ENCODE assay signal across 12 mouse cellular contexts in the genomic region with DNA sequence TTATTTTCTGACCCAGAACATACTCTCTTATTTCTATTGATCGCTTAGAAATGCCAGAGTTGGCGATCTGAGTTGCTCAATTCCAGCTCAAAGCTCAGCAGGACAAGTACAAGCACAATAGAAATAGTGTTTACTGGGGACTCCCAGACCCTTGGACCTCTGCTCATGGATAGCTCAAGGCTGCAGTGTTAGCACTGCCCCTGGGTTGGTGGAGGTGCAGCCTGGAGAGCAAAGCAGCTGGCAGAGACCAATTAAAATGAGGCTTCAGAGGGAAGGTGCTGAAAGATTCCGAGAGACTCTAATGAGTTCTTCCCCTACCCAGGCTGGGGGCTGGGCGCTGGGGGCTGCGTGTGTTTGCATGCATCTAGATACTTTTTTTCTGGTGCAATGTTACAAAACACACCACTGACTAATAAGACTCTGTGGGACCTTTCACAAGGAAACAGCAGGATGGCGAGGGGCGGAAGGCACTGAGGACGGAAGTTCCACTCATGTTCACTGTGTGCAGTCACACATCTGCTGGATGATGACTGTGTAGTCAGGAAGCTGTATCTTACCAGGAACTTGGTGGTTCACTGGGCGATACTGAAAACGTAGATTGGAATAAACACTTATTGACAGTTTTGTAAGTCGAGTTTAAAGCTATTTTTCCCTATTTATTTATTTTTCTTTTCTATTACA.
A peak's percentile ranks its signal among the peaks of the same experiment; 100 is the strongest.
DNase-seq lines count a peak whose midpoint lies in the region; ATAC-seq and TF ChIP-seq lines count a peak whose summit lies in the region.
"Had no signal": no experiment of that assay in that cellular context is flagged by ENCODE, and none has a peak within 500 bp of the region (broad histone marks: within the 10 kb centered on the region; RNA-seq: fewer than 3 reads in every experiment).

No protein-coding gene starts in this region.

- TF ChIP-seq EP300 in stomach, postnatal 0 days (optimal IDR thresholded peaks at IDR 0.05): no peak

- no peaks in the 10 kb centered on the region for H3K27me3 ChIP-seq in stomach, embryonic 15.5 days (replicated peaks)
- no peaks in the 10 kb centered on the region for H3K27me3 ChIP-seq in stomach, postnatal 0 days (ENCODE audit: control insufficient read depth, insufficient read depth, low read length)
- H3K27me3 ChIP-seq in liver, embryonic 13.5 days: no peaks in the 10 kb centered on the region
- H3K27me3 ChIP-seq: embryonic facial prominence, embryonic 12.5 days had no signal

- H3K4me2 ChIP-seq in stomach, embryonic 15.5 days: no peak overlapping the region
- H3K4me2 ChIP-seq in stomach, postnatal 0 days (replicated peaks; ENCODE audit: low read depth): no peak overlapping the region
- peak overlapping the region; percentile 26 for H3K4me2 ChIP-seq in liver, embryonic 13.5 days
- H3K4me2 ChIP-seq: embryonic facial prominence, embryonic 12.5 days had no signal

- ATAC-seq in stomach, embryonic 15.5 days (ENCODE audit: insufficient read depth, low FRiP score, low read depth): peak; percentile 56; the same call in 1 of the 2 replicates
- no peak for ATAC-seq in stomach, postnatal 0 days (ENCODE audit: low FRiP score, low TSS enrichment)
- ATAC-seq in granulocyte monocyte progenitor cell, adult 5-6 weeks (replicated peaks; ENCODE audit: poor library complexity, severe bottlenecking): peak; percentile 83
- ATAC-seq in liver, embryonic 13.5 days (ENCODE audit: low read depth): peak; percentile 74
- ATAC-seq: lung, postnatal 0 days had no signal

- intact Hi-C loops in gastrocnemius, postnatal 36 days (cut with DNase I): no loop called here
- intact Hi-C loops in left cerebral cortex, postnatal 25 days (cut with DNase I): no loop called here

- no peak overlapping the region for H3K9ac ChIP-seq in stomach, embryonic 15.5 days
- no peak overlapping the region for H3K9ac ChIP-seq in stomach, postnatal 0 days (ENCODE audit: low read length)
- no peak overlapping the region for H3K9ac ChIP-seq in liver, embryonic 13.5 days
- H3K9ac ChIP-seq: embryonic facial prominence, embryonic 12.5 days had no signal

- H3K36me3 ChIP-seq in stomach, embryonic 15.5 days: no peaks in the 10 kb centered on the region
- H3K36me3 ChIP-seq in stomach, postnatal 0 days (ENCODE audit: control insufficient read depth, insufficient read depth, low read length): no peaks in the 10 kb centered on the region
- no peaks in the 10 kb centered on the region for H3K36me3 ChIP-seq in liver, embryonic 13.5 days
- H3K36me3 ChIP-seq: embryonic facial prominence, embryonic 12.5 days had no signal

- H3K4me3 ChIP-seq in stomach, embryonic 15.5 days (replicated peaks): no peak overlapping the region
- H3K4me3 ChIP-seq in stomach, postnatal 0 days (ENCODE audit: low read depth, low read length): no peak overlapping the region
- no peak overlapping the region for H3K4me3 ChIP-seq in liver, embryonic 13.5 days (replicated peaks)
- H3K4me3 ChIP-seq: embryonic facial prominence, embryonic 12.5 days; gastrocnemius, adult 2 months had no signal

- TF ChIP-seq CTCF in stomach, postnatal 0 days (IDR thresholded peaks at IDR 0.05; ENCODE audit: low read depth): no peak

- 59% methylated on average over 11 of the region's 11 CpGs for WGBS in stomach, embryonic 15.5 days
- WGBS in stomach, postnatal 0 days: 60% methylated on average over 11 of the region's 11 CpGs
- WGBS in liver, embryonic 13.5 days (ENCODE audit: insufficient replicate concordance): 40% methylated on average over 11 of the region's 11 CpGs

- H3K4me1 ChIP-seq in stomach, embryonic 15.5 days: no peaks in the 10 kb centered on the region
- H3K4me1 ChIP-seq in stomach, postnatal 0 days (replicated peaks; ENCODE audit: control insufficient read depth, insufficient read depth): no peaks in the 10 kb centered on the region
- peaks cover 9% of the 10 kb centered on the region; the same call in 1 of the 2 replicates for H3K4me1 ChIP-seq in liver, embryonic 13.5 days (replicated peaks)
- H3K4me1 ChIP-seq: embryonic facial prominence, embryonic 12.5 days had no signal

- no peak overlapping the region for H3K27ac ChIP-seq in stomach, embryonic 15.5 days
- no peak overlapping the region for H3K27ac ChIP-seq in stomach, postnatal 0 days (replicated peaks)
- no peak overlapping the region for H3K27ac ChIP-seq in liver, embryonic 13.5 days
- H3K27ac ChIP-seq: embryonic facial prominence, embryonic 12.5 days; gastrocnemius, adult 2 months had no signal

- H3K9me3 ChIP-seq in stomach, embryonic 15.5 days: no peaks in the 10 kb centered on the region
- H3K9me3 ChIP-seq in stomach, postnatal 0 days (ENCODE audit: control insufficient read depth, low read length): no peaks in the 10 kb centered on the region
- no peaks in the 10 kb centered on the region for H3K9me3 ChIP-seq in liver, embryonic 13.5 days (replicated peaks)
- H3K9me3 ChIP-seq: embryonic facial prominence, embryonic 12.5 days had no signal

- DNase-seq in stomach, postnatal 0 days (ENCODE audit: low spot score): no peak
- DNase-seq in liver, embryonic 13.5 days: no peak
- DNase-seq in retina, embryonic 14.5 days (ENCODE audit: low spot score): peak; percentile 44
- DNase-seq in gastrocnemius, postnatal 36 days: no peak
- DNase-seq in left cerebral cortex, postnatal 25 days (ENCODE audit: low spot score in 2 of 2): no peak
- DNase-seq in urinary bladder, adult 18-20 months (ENCODE audit: low spot score in 2 of 2): no peak
- DNase-seq: gastrocnemius, adult 2 months; kidney, adult 2 months had no signal
